Mouse (Mus musculus) ES-E14 (cell line): ENCODE data around the gene Spcs1. TPM values are rescaled to one million over a fixed set of nuclear protein-coding genes. Genes with fewer than 3 reads are reported as not detected.

Experiments
- DNase-seq: peaks from one replicate; pipeline ENCODE4 v3.0.0-alpha.2; 2013; ENCODE audit warnings: low read depth, low spot score
- H3K27ac ChIP-seq: 2 replicates; pipeline ENCODE4 v1.5.1; 2012; ENCODE audit warnings: low read depth, mild to moderate bottlenecking, low read length, moderate library complexity, mixed read lengths; ENCODE audit not compliant: poor library complexity, insufficient read depth, severe bottlenecking
- H3K36me3 ChIP-seq: 2 replicates; pipeline ENCODE4 v1.6.1; 2012; ENCODE audit warnings: mild to moderate bottlenecking, low read length, moderate library complexity, mixed read lengths; ENCODE audit not compliant: control insufficient read depth, poor library complexity, insufficient read depth, severe bottlenecking
- H3K4me1 ChIP-seq, 2 experiments: fragments of 150-350 bp in 1 of 2; sonication (generic) in 1 of 2; 2 replicates each; pipeline ENCODE4 v1.6.1; 2012; ENCODE audit warnings: low read length in 2 of 2, mild to moderate bottlenecking in 1 of 2, mixed read lengths in 1 of 2; ENCODE audit not compliant: control insufficient read depth in 2 of 2, insufficient read depth in 2 of 2, poor library complexity in 1 of 2
- H3K4me3 ChIP-seq, 2 experiments: fragments of 150-350 bp in 1 of 2; sonication (generic) in 1 of 2; 2 replicates each; pipeline ENCODE4 v1.5.1; 2012; ENCODE audit warnings: low read length in 2 of 2, low read depth in 1 of 2, mild to moderate bottlenecking in 1 of 2, mixed read lengths in 1 of 2; ENCODE audit not compliant: insufficient read depth in 1 of 2, poor library complexity in 1 of 2, severe bottlenecking in 1 of 2
- H3K9ac ChIP-seq: 2 replicates; pipeline ENCODE4 v1.6.1; 2012; ENCODE audit warnings: low read depth, mild to moderate bottlenecking, low read length, mixed read lengths; ENCODE audit not compliant: poor library complexity, insufficient read depth, severe bottlenecking
- H3K9me3 ChIP-seq: fragments of 150-350 bp; sonication (generic); 2 replicates; pipeline ENCODE4 v1.6.1; 2012; ENCODE audit warnings: low read depth, mild to moderate bottlenecking, low read length; ENCODE audit not compliant: control insufficient read depth, insufficient read depth
- CHD2 ChIP-seq: IDR thresholded peaks from 2 replicates; pipeline ENCODE4 v1.6.1; 2014; ENCODE audit warnings: mild to moderate bottlenecking, low read depth, low read length, inconsistent platforms
- HCFC1 ChIP-seq: IDR thresholded peaks from 2 replicates; pipeline ENCODE4 v1.6.1; 2012; ENCODE audit warnings: low read length, inconsistent platforms, borderline replicate concordance; ENCODE audit not compliant: insufficient read depth
- MAFK ChIP-seq: IDR thresholded peaks from 2 replicates; pipeline ENCODE4 v1.6.1; 2014; ENCODE audit warnings: mild to moderate bottlenecking, low read depth, low read length, inconsistent platforms; ENCODE audit not compliant: insufficient read depth
- ZC3H11A ChIP-seq: IDR thresholded peaks from 2 replicates; pipeline ENCODE4 v1.6.1; 2012; ENCODE audit warnings: low read depth, mild to moderate bottlenecking, inconsistent platforms, low read length, borderline replicate concordance
- ZNF384 ChIP-seq: IDR thresholded peaks from 2 replicates; pipeline ENCODE4 v1.6.1; 2012; ENCODE audit warnings: low read depth, low read length, inconsistent platforms
- in situ Hi-C, 2 experiments: fragments of 600-800 bp; cut with MboI; formaldehyde crosslinking; loops; one replicate each; pipeline ENCODE4 v1.15.1; 2025; ENCODE audit warnings: low sequenced_read_pairs in 2 of 2, inconsistent platforms in 1 of 2; ENCODE audit not compliant: unreplicated experiment in 2 of 2
- total RNA-seq: library from RNA; depleted of rRNA; stranded (reverse); fragments of 300-350 nt; gene quantifications from 2 replicates; pipeline ENCODE4 v1.2.3, GENCODE M21; 2012

The Spcs1 gene
- total RNA-seq, 1 experiment = 182 TPM

GRCm38 (mm10) chr14:31000816-31001306, 611 bp downstream of the Spcs1 start:
- in situ Hi-C loops = no loop called here
- no peaks in the 10 kb centered on the region for H3K9me3 ChIP-seq
- peaks cover 0 to 3% of the 10 kb centered on the region in 2 experiments; a peak in 1 of 4 replicates for H3K4me1 ChIP-seq
- H3K4me3 ChIP-seq = peak overlapping the region; percentile 84 to 95
- no peak for DNase-seq
- H3K27ac ChIP-seq = peak overlapping the region; percentile 28; the same call in 1 of the 2 replicates
- TF ChIP-seq HCFC1 = no peak
- H3K9ac ChIP-seq = peak overlapping the region; percentile 93
- no peaks in the 10 kb centered on the region for H3K36me3 ChIP-seq

DNA sequence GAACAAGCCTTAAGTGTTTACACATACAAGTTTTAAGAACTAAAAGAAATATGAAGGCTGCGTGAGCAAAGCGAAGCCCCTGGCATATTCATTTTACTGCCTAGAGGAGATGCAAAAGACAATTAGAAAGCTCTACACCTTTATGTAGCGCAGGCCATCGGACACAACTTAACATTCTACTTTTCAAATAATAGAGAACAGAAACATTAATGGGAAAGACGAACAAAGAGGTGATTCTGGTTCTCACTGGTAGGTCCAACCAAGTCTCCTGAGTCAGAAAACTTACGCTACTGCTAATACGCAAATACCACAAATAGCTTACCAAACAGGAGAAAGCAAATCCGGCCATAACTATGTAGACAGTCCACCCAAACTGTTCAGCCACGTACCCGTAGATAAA, 1.1 kb downstream of the Spcs1 start:
- Histone ChIP-seq H3K27ac (no peak overlapping the region), H3K4me1 (peaks cover 0 to 3% of the 10 kb centered on the region in 2 experiments; a peak in 1 of 4 replicates), H3K36me3 (no peaks in the 10 kb centered on the region), H3K4me3 (peak overlapping the region; percentile 84 to 95), H3K9ac (no peak overlapping the region; the same call in 1 of the 2 replicates), H3K9me3 (no peaks in the 10 kb centered on the region)
- no peak for TF ChIP-seq HCFC1
- no peak for TF ChIP-seq CHD2
- TF ChIP-seq ZNF384 = no peak
- no peak for TF ChIP-seq MAFK
- TF ChIP-seq ZC3H11A = no peak
- in situ Hi-C loops = no loop called here
- no peak for DNase-seq

DNA sequence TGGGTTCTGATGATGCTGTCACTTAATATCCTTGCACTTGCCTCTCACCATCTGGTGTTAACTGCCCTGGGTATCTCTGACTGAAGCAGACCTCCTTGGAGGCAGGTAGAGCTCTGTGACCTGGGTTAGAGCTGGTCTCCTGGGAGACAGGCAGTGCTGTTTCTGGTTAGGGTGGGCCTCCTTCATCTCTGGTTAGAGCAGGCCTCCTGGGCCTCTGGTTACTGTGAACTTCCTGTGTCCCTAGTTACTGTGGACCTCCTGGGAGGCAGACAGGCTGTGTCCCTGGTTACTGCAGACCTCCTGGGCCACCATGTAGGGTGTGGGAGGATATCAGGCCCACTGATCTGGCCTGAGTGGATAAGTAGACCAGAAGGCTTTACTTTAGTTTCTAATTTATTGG, 5.1 kb downstream of the Spcs1 start:
- in situ Hi-C loops = no loop called here

GRCm38 (mm10) chr14:30976222-30976621, 25.2 kb downstream of the Spcs1 start:
- no peaks in the 10 kb centered on the region for H3K36me3 ChIP-seq
- TF ChIP-seq HCFC1 (no peak), CHD2 (no peak)
- no peaks in the 10 kb centered on the region for H3K9me3 ChIP-seq
- H3K4me1 ChIP-seq = no peaks in the 10 kb centered on the region
- in situ Hi-C loops = no loop called here
- no peak overlapping the region for H3K27ac ChIP-seq
- H3K4me3 ChIP-seq = no peak overlapping the region
- no peak for DNase-seq
- H3K9ac ChIP-seq = no peak overlapping the region

More for the DNA sequence above, 5.1 kb downstream of the Spcs1 start:
- no peak overlapping the region for H3K4me3 ChIP-seq
- TF ChIP-seq ZC3H11A (no peak), CHD2 (no peak)
- H3K9ac ChIP-seq = no peak overlapping the region
- DNase-seq = no peak
- H3K9me3 ChIP-seq = no peaks in the 10 kb centered on the region
- H3K36me3 ChIP-seq = no peaks in the 10 kb centered on the region
- H3K27ac ChIP-seq = no peak overlapping the region
- H3K4me1 ChIP-seq = no peaks in the 10 kb centered on the region

DNA sequence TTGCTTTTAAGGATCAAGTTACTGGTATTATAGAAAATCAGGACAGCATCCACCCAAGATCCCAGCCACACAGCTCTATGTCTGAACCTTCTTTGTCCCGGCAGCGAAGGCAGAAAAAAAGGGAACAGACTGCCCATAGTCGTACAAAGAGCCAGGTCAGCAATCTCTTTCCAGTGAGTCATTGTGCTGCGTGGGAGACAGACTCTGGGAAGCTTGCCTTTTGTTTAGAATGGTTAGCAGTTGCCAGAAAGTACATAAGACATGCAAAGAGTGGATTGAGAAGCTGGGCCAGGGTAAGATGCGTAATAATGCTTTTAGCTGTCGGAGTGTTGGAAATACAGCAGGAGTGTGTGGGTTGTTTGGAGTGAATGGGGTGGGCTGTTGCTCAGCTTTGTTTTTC, 27.3 kb downstream of the Spcs1 start:
- H3K4me1 ChIP-seq = no peaks in the 10 kb centered on the region
- no peak overlapping the region for H3K27ac ChIP-seq
- no peaks in the 10 kb centered on the region for H3K36me3 ChIP-seq
- TF ChIP-seq CHD2 = no peak
- no peak for TF ChIP-seq ZC3H11A
- TF ChIP-seq HCFC1 = no peak
- peak; percentile 22; the same call in 1 of the 2 replicates for TF ChIP-seq MAFK
- no peak for TF ChIP-seq ZNF384
- H3K9ac ChIP-seq = no peak overlapping the region
- H3K9me3 ChIP-seq = no peaks in the 10 kb centered on the region
- in situ Hi-C loops = no loop called here
- DNase-seq = no peak
- no peak overlapping the region for H3K4me3 ChIP-seq
